Mouse (Mus musculus) heart, postnatal 0 days (tissue): ENCODE data around the gene Crtc1.

Experiments used
- CTCF ChIP-seq: IDR thresholded peaks from 2 replicates; pipeline ENCODE4 v1.5.1; 2016; ENCODE audit warnings: antibody characterized with exemption, control low read depth, low read depth
- EP300 ChIP-seq: IDR thresholded peaks from 2 replicates; pipeline ENCODE4 v1.6.1; 2016; ENCODE audit warnings: antibody characterized with exemption, low read depth

GRCm38 (mm10) chr8:70380069-70380468 lies 59.3 kb downstream of the Crtc1 start:
- TF ChIP-seq CTCF (no peak), EP300 (no peak)
